Mouse (Mus musculus) liver, postnatal 0 days (tissue): Measurements from ENCODE around the gene Gm1140.
"Not testable (repeated sequence)": the region's sequence is repeated elsewhere in the genome, so short reads cannot be mapped to it uniquely, and the experiment has no call there.

ENCODE experiments used
- CTCF ChIP-seq: sonication (generic); IDR thresholded peaks from 2 replicates; pipeline ENCODE4 v1.5.1; 2016; ENCODE audit warnings: antibody characterized with exemption, low read depth
- EP300 ChIP-seq: IDR thresholded peaks from 2 replicates; pipeline ENCODE4 v1.6.1; 2016; ENCODE audit warnings: antibody characterized with exemption, low read depth, mild to moderate bottlenecking

GRCm38 (mm10) chrX:67693462-67693861 is at the start of gene Gm1140:
- TF ChIP-seq CTCF, EP300: not testable (repeated sequence)
